Mouse (Mus musculus): ENCODE measurements around the gene Pycr2. TPM values are rescaled to one million over a fixed set of nuclear protein-coding genes. Genes with fewer than 3 reads are reported as not detected.

Gene Pycr2
- polyA plus RNA-seq, 1 experiment from 2014 or later = 73.2 TPM

GRCm38 (mm10) chr1:180912792-180913191, 8.7 kb downstream of the Pycr2 start:
- H3K4me3 ChIP-seq (ENCODE audit: low read length) = no peak overlapping the region
- peaks cover under 1% of the 10 kb centered on the region; the same call in 1 of the 2 replicates for H3K36me3 ChIP-seq (ENCODE audit: control insufficient read depth, insufficient read depth, low read length)
- H3K27me3 ChIP-seq (replicated peaks; ENCODE audit: control insufficient read depth, insufficient read depth, low read length) = no peaks in the 10 kb centered on the region
- H3K9ac ChIP-seq (ENCODE audit: low read depth, low read length) = no peak overlapping the region
- WGBS = 80% methylated on average over 5 of the region's 5 CpGs
- H3K4me2 ChIP-seq (ENCODE audit: low read depth, low read length) = no peak overlapping the region
- H3K27ac ChIP-seq (ENCODE audit: low read length) = no peak overlapping the region
- H3K4me1 ChIP-seq (ENCODE audit: control insufficient read depth, insufficient read depth, low read length) = 0 out of 2 replicates have a peak, but pooled peaks cover 2% of the 10 kb centered on the region
- no peak for ATAC-seq
- H3K9me3 ChIP-seq (ENCODE audit: control insufficient read depth, low read length) = no peaks in the 10 kb centered on the region

- no peaks in the 10 kb centered on the region for H3K36me3 ChIP-seq (ENCODE audit: control insufficient read depth, insufficient read depth, low read length)
- no peaks in the 10 kb centered on the region for H3K27me3 ChIP-seq (replicated peaks; ENCODE audit: control insufficient read depth, insufficient read depth, low read length)
- H3K27ac ChIP-seq (ENCODE audit: low read length) = no peak overlapping the region
- 0 out of 2 replicates have a peak, but pooled peaks cover 2% of the 10 kb centered on the region for H3K4me1 ChIP-seq (ENCODE audit: control insufficient read depth, insufficient read depth, low read length)
- 37% methylated on average over 4 of the region's 4 CpGs for WGBS
- no peaks in the 10 kb centered on the region for H3K9me3 ChIP-seq (ENCODE audit: control insufficient read depth, low read length)
- no peak for ATAC-seq
- no peak overlapping the region for H3K4me2 ChIP-seq (ENCODE audit: low read depth, low read length)
- no peak overlapping the region for H3K4me3 ChIP-seq (ENCODE audit: low read length)
- no peak overlapping the region for H3K9ac ChIP-seq (ENCODE audit: low read depth, low read length)
Observed at GRCm38 (mm10) chr1:180913797-180914196, 9.7 kb downstream of the Pycr2 start.

DNA sequence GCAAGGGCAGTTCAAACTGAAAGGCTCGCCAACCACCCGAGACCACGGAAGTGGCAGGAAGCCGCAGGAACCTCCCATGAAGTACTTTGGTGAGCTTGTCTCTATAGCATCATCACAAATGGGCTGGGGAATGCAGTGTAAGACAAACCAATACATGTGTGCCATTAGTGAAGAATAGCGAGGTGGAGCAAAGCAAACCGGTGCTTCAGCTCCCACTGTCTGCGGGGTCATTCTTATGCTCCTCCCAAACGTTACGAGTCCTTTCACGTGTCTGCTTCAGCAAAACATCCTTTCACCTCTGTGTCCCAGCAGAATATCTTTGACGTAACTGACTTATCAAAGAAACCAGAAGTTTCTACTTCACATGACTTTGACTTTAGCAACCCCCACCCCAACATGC, 12.3 kb downstream of the Pycr2 start:
- 0 out of 2 replicates have a peak, but pooled peaks cover 1% of the 10 kb centered on the region for H3K4me1 ChIP-seq (ENCODE audit: control insufficient read depth, insufficient read depth, low read length)
- 88% methylated on average over 11 of the region's 11 CpGs for WGBS
- H3K4me2 ChIP-seq (ENCODE audit: low read depth, low read length) = no peak overlapping the region
- H3K4me3 ChIP-seq (ENCODE audit: low read length) = no peak overlapping the region
- no peaks in the 10 kb centered on the region for H3K27me3 ChIP-seq (replicated peaks; ENCODE audit: control insufficient read depth, insufficient read depth, low read length)
- no peaks in the 10 kb centered on the region for H3K9me3 ChIP-seq (ENCODE audit: control insufficient read depth, low read length)
- no peak overlapping the region for H3K9ac ChIP-seq (ENCODE audit: low read depth, low read length)
- no peak for ATAC-seq
- H3K36me3 ChIP-seq (ENCODE audit: control insufficient read depth, insufficient read depth, low read length) = no peaks in the 10 kb centered on the region
- no peak overlapping the region for H3K27ac ChIP-seq (ENCODE audit: low read length)

DNA sequence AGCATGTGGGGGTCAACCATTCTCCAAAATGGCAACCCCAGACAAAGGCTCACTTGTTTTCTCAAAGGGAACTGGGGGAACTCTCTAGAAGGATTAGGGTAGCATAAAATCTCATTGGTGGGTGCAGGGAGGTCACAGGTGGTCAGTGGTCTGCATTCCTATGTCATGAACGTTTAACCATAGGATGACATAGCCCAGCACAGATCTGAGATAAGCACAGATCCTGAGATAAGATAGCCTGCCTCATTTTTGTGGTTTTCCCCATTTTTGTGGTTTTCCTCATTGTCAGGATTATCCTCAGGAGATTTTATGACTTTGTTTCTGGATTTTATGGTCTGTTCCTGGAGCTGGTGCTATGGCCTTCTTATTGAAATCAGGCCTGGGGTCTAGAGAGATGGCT, 13.0 kb downstream of the Pycr2 start:
- no peak overlapping the region for H3K4me3 ChIP-seq (ENCODE audit: low read length)
- H3K4me1 ChIP-seq (ENCODE audit: control insufficient read depth, insufficient read depth, low read length) = no peaks in the 10 kb centered on the region
- no peak for ATAC-seq
- no peaks in the 10 kb centered on the region for H3K27me3 ChIP-seq (replicated peaks; ENCODE audit: control insufficient read depth, insufficient read depth, low read length)
- no peaks in the 10 kb centered on the region for H3K9me3 ChIP-seq (ENCODE audit: control insufficient read depth, low read length)
- no peak overlapping the region for H3K27ac ChIP-seq (ENCODE audit: low read length)
- WGBS = 20% methylated on average over 1 of the region's 1 CpGs
- H3K9ac ChIP-seq (ENCODE audit: low read depth, low read length) = no peak overlapping the region
- no peak overlapping the region for H3K4me2 ChIP-seq (ENCODE audit: low read depth, low read length)
- no peaks in the 10 kb centered on the region for H3K36me3 ChIP-seq (ENCODE audit: control insufficient read depth, insufficient read depth, low read length)

- no peaks in the 10 kb centered on the region for H3K9me3 ChIP-seq (ENCODE audit: control insufficient read depth, low read length)
- no peak overlapping the region for H3K9ac ChIP-seq (ENCODE audit: low read depth, low read length)
- 37% methylated on average over 8 of the region's 8 CpGs for WGBS
- no peaks in the 10 kb centered on the region for H3K4me1 ChIP-seq (ENCODE audit: control insufficient read depth, insufficient read depth, low read length)
- H3K36me3 ChIP-seq (ENCODE audit: control insufficient read depth, insufficient read depth, low read length) = no peaks in the 10 kb centered on the region
- no peak overlapping the region for H3K27ac ChIP-seq (ENCODE audit: low read length)
- no peak overlapping the region for H3K4me3 ChIP-seq (ENCODE audit: low read length)
- H3K4me2 ChIP-seq (ENCODE audit: low read depth, low read length) = no peak overlapping the region
- ATAC-seq = no peak
- H3K27me3 ChIP-seq (replicated peaks; ENCODE audit: control insufficient read depth, insufficient read depth, low read length) = no peaks in the 10 kb centered on the region
Observed at GRCm38 (mm10) chr1:180919686-180920085, 15.6 kb downstream of the Pycr2 start.

DNA sequence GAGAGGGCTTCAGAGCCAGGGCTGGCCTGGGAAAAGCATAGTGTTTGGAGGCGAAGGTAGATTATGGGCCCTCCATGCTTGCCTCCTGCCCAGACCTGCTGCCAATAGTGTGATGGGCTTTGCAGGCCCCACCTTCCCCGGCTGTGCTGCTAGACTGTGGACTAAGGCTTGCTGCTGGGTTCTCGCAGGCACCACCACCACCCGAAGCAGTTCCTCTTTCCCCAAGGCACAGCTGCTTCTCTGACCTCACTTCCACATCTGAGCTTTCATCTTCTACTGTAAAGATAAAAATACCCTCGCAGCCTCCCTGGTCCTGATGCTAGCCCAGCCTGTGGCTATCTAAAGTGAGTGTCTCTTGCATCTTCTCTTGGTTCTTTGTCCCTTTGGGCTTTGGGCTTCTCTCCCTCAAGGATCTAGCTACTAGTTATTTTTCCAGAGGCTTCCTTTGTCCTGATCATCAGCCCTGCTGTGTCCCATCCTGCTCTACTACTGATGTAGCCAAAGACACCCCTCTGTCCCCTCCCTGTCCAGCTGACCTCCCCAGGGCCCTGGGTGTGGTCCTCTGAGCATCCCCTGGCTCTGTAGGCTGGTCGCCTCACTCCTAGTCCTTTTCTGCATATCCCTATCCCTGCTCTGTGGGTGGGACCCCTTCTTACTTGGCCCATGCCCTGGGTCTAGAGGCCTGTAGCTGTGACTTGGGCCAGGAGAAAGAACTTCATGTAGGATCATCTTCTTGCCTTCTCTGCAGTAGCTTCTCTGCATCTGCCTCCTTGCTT, 18.4 kb downstream of the Pycr2 start:
- Histone ChIP-seq H3K4me1 (ENCODE audit: control insufficient read depth, insufficient read depth, low read length) (no peaks in the 10 kb centered on the region), H3K36me3 (ENCODE audit: control insufficient read depth, insufficient read depth, low read length) (no peaks in the 10 kb centered on the region), H3K9me3 (ENCODE audit: control insufficient read depth, low read length) (no peaks in the 10 kb centered on the region), H3K4me2 (ENCODE audit: low read depth, low read length) (no peak overlapping the region), H3K27me3 (replicated peaks; ENCODE audit: control insufficient read depth, insufficient read depth, low read length) (no peaks in the 10 kb centered on the region), H3K27ac (ENCODE audit: low read length) (no peak overlapping the region), H3K9ac (ENCODE audit: low read depth, low read length) (no peak overlapping the region), H3K4me3 (ENCODE audit: low read length) (no peak overlapping the region)
- ATAC-seq = no peak
- WGBS = 72% methylated on average over 6 of the region's 6 CpGs

- Histone ChIP-seq H3K9me3 (ENCODE audit: control insufficient read depth, low read length) (no peaks in the 10 kb centered on the region), H3K4me1 (ENCODE audit: control insufficient read depth, insufficient read depth, low read length) (no peaks in the 10 kb centered on the region), H3K4me2 (ENCODE audit: low read depth, low read length) (no peak overlapping the region), H3K36me3 (ENCODE audit: control insufficient read depth, insufficient read depth, low read length) (no peaks in the 10 kb centered on the region), H3K27ac (ENCODE audit: low read length) (no peak overlapping the region), H3K27me3 (replicated peaks; ENCODE audit: control insufficient read depth, insufficient read depth, low read length) (no peaks in the 10 kb centered on the region), H3K9ac (ENCODE audit: low read depth, low read length) (no peak overlapping the region), H3K4me3 (ENCODE audit: low read length) (no peak overlapping the region)
- no peak for ATAC-seq
- WGBS = 43% methylated on average over 2 of the region's 2 CpGs
Observed at GRCm38 (mm10) chr1:180924737-180925136, 20.6 kb downstream of the Pycr2 start.

DNA sequence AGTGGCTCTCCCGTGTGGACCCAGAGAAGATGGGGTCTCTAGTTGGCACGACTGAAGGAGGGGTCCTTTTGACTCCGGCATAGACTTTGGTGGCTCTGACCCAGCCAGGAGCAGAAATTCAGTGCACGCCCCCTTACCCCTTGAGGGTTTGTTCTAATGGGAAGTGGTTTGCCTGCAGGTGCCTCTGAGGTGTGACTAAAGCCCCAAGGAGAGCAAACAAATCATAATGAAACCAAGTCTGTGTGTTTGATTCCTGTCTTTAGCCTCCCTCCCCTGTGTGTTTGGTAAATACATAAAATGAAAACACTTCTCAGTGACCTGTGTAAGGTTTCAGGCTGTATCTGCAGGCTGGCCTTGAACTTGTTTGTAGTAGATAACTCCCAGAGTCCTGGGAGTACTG, 22.2 kb downstream of the Pycr2 start:
- Histone ChIP-seq H3K4me1 (ENCODE audit: control insufficient read depth, insufficient read depth, low read length) (no peaks in the 10 kb centered on the region), H3K9me3 (ENCODE audit: control insufficient read depth, low read length) (no peaks in the 10 kb centered on the region), H3K4me2 (ENCODE audit: low read depth, low read length) (no peak overlapping the region), H3K9ac (ENCODE audit: low read depth, low read length) (no peak overlapping the region), H3K27ac (ENCODE audit: low read length) (no peak overlapping the region), H3K27me3 (replicated peaks; ENCODE audit: control insufficient read depth, insufficient read depth, low read length) (no peaks in the 10 kb centered on the region), H3K4me3 (ENCODE audit: low read length) (no peak overlapping the region), H3K36me3 (ENCODE audit: control insufficient read depth, insufficient read depth, low read length) (no peaks in the 10 kb centered on the region)
- 69% methylated on average over 4 of the region's 4 CpGs for WGBS
- no peak for ATAC-seq

- ATAC-seq = no peak
- WGBS = 40% methylated on average over 2 of the region's 2 CpGs
- no peak overlapping the region for H3K4me3 ChIP-seq (ENCODE audit: low read length)
- no peaks in the 10 kb centered on the region for H3K4me1 ChIP-seq (ENCODE audit: control insufficient read depth, insufficient read depth, low read length)
- H3K9me3 ChIP-seq (ENCODE audit: control insufficient read depth, low read length) = no peaks in the 10 kb centered on the region
- no peaks in the 10 kb centered on the region for H3K36me3 ChIP-seq (ENCODE audit: control insufficient read depth, insufficient read depth, low read length)
- no peaks in the 10 kb centered on the region for H3K27me3 ChIP-seq (replicated peaks; ENCODE audit: control insufficient read depth, insufficient read depth, low read length)
- no peak overlapping the region for H3K27ac ChIP-seq (ENCODE audit: low read length)
- no peak overlapping the region for H3K4me2 ChIP-seq (ENCODE audit: low read depth, low read length)
- no peak overlapping the region for H3K9ac ChIP-seq (ENCODE audit: low read depth, low read length)
Observed at GRCm38 (mm10) chr1:180929599-180929998, 25.5 kb downstream of the Pycr2 start.

DNA sequence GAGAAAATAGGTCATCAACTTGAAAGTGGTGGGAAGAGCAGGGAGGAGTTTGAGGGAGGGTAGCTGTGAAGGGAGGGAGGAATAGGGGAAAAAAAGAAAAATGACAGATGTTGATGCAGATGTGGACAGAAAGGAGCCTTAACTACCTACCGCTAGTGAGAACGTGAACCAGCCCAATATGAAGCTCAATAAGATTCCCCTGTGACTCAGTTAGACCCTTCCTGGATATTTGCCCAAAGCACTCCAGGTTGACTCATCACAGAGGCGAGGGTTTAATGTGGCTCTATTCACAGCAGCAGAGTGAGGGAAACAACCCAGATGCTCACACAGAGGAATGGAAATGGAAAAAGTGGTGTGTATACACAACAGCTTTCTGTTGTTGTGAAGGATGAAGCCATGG, 27.0 kb downstream of the Pycr2 start:
- Histone ChIP-seq H3K27me3 (replicated peaks; ENCODE audit: control insufficient read depth, insufficient read depth, low read length) (peaks cover 8% of the 10 kb centered on the region; the same call in 1 of the 2 replicates), H3K4me1 (ENCODE audit: control insufficient read depth, insufficient read depth, low read length) (no peaks in the 10 kb centered on the region), H3K4me3 (ENCODE audit: low read length) (no peak overlapping the region), H3K9me3 (ENCODE audit: control insufficient read depth, low read length) (no peaks in the 10 kb centered on the region), H3K27ac (ENCODE audit: low read length) (no peak overlapping the region), H3K36me3 (ENCODE audit: control insufficient read depth, insufficient read depth, low read length) (no peaks in the 10 kb centered on the region), H3K9ac (ENCODE audit: low read depth, low read length) (no peak overlapping the region), H3K4me2 (ENCODE audit: low read depth, low read length) (no peak overlapping the region)
- ATAC-seq = no peak
- 58% methylated on average over 3 of the region's 3 CpGs for WGBS
